Mouse (Mus musculus) E14TG2a.4 (cell line): ENCODE measurements around the gene Aldh9a1.

Experiments
- CTCF ChIP-seq: conservative IDR thresholded peaks from 2 replicates; pipeline ENCODE4 v1.5.1; 2014; ENCODE audit warnings: low read length
- POU5F1 ChIP-seq: IDR thresholded peaks from 2 replicates; pipeline ENCODE4 v1.6.1; 2014; ENCODE audit warnings: low read length, borderline replicate concordance

DNA sequence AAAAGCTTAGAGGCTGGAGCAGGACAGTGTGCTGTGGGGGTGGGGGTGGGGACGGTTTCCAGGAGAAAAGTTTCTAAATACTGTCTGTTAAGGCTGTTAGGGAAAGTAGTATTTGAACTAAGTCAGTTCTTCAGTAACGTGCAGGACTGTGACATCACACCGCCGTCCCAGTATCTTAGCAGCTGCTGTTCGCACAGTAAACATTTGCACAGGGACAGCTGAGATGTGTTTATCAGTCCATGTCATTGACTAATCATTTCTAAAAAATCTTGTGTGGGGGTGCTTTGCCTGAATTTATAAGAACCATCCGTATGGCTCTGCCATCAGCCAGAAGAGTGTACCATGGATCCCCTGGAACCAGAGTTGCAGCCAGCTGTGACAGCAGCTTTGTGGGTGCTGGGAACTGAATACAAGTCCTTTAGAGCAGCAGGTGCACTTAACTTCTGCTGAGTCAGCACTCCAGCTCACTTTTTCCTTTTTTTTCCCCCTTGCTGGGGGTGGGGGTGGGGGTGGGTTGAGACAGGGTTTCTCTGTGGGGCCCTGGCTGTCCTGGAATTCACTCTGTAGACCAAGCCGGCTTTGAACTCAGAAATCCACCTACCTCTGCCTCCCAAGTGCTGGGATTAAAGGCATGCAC, 44.2 kb upstream of the Aldh9a1 start:
- no peak for TF ChIP-seq CTCF
- TF ChIP-seq POU5F1, result no peak
